ENCODE assay signal across 20 mouse cellular contexts in genomic region chr9:45418252-45418651, GRCm38 (mm10). TPM values are rescaled to one million over a fixed set of nuclear protein-coding genes. Genes with fewer than 3 reads are reported as not detected.
"Had no signal": no experiment of that assay in that cellular context is flagged by ENCODE, and none has a peak within 500 bp of the region (broad histone marks: within the 10 kb centered on the region; RNA-seq: fewer than 3 reads in every experiment).

No protein-coding gene starts in this region.

- H3K4me3 ChIP-seq: midbrain, embryonic 10.5 days; midbrain, embryonic 12.5 days; myocyte; neural tube, embryonic 13.5 days; neural tube, embryonic 15.5 days had no signal

- ATAC-seq: midbrain, embryonic 16.5 days had no signal

- H3K27ac ChIP-seq: midbrain, embryonic 10.5 days; midbrain, embryonic 12.5 days; neural tube, embryonic 13.5 days; neural tube, embryonic 15.5 days had no signal

- DNase-seq: lung, embryonic 14.5 days; lung, postnatal 10 days; lung, postnatal 4 days; midbrain, embryonic 14.5 days; retina, postnatal 1 day; right cerebral cortex, adult 18-20 months; right cerebral cortex, postnatal 25 days; right cerebral cortex, postnatal 4 days; spleen, adult 18-20 months; thymus, adult 18-20 months; thymus, postnatal 14 days; thymus, postnatal 36 days had no signal

RNA-seq across cellular contexts. Expression of gene Dscaml1, which starts 8.2 kb away (rescaled TPM):
- total RNA-seq: megakaryocyte, adult 5-6 weeks; megakaryocyte-erythroid progenitor cell, adult 5-6 weeks had no signal

RNA-seq across cellular contexts. Expression of gene Fxyd2, which starts 18.8 kb away (rescaled TPM):
- total RNA-seq: megakaryocyte, adult 5-6 weeks; megakaryocyte-erythroid progenitor cell, adult 5-6 weeks had no signal
